Mouse (Mus musculus) heart, embryonic 16.5 days (tissue): Measurements from ENCODE around the gene Kynu. TPM values are rescaled to one million over a fixed set of nuclear protein-coding genes. Genes with fewer than 3 reads are reported as not detected.

ENCODE experiments used
- polyA plus RNA-seq: library from polyadenylated mRNA; unstranded; fragments of >200 nt; fragmentation: Nextera tagmentation; extraction: Ambion mirVana; gene quantifications from 2 replicates; pipeline ENCODE4 v1.2.1, GENCODE M21; 2015

Gene Kynu
- polyA plus RNA-seq, 1 experiment from 2014 or later: 0.28 TPM

Other genes starting within 250 kb of the Kynu start
- 2.4 and 7.2 TPM in 2 replicates for gene Arhgap15, start 193.5 kb downstream of the Kynu start, polyA plus RNA-seq